Mouse (Mus musculus) intestine, embryonic 14.5 days (tissue): ENCODE measurements around the gene Arhgap19. TPM values are rescaled to one million over a fixed set of nuclear protein-coding genes. Genes with fewer than 3 reads are reported as not detected.
A peak's percentile ranks its signal among the peaks of the same experiment; 100 is the strongest.

Experiments used
- ATAC-seq: fragments of 200-750 bp; cut with Nextera tagmentation; replicated peaks from 2 replicates; pipeline ENCODE4 v1.8.0; 2017; ENCODE audit warnings: low read depth, moderate number of reproducible peaks, moderate TSS enrichment, moderate library complexity; ENCODE audit not compliant: low FRiP score, low TSS enrichment
- DNase-seq: peaks from one replicate; pipeline ENCODE4 v3.0.0-alpha.2; 2018; ENCODE audit warnings: low spot score
- H3K27ac ChIP-seq: fragments of 300-500 bp; sonication (generic); 2 replicates; pipeline ENCODE4 v1.5.1; 2014; ENCODE audit warnings: low read depth, mild to moderate bottlenecking, control low read depth
- H3K27me3 ChIP-seq: fragments of 300-500 bp; sonication (generic); replicated peaks from 2 replicates; pipeline ENCODE4 v1.6.1; 2014; ENCODE audit warnings: low read length, control low read depth; ENCODE audit not compliant: control insufficient read depth, insufficient read depth
- H3K36me3 ChIP-seq: fragments of 300-500 bp; sonication (generic); 2 replicates; pipeline ENCODE4 v1.6.1; 2014; ENCODE audit warnings: low read length, control low read depth; ENCODE audit not compliant: control insufficient read depth, insufficient read depth
- H3K4me1 ChIP-seq: fragments of 300-500 bp; sonication (generic); replicated peaks from 2 replicates; pipeline ENCODE4 v1.6.1; 2014; ENCODE audit warnings: low read length, control low read depth, mixed read lengths; ENCODE audit not compliant: control insufficient read depth, insufficient read depth
- H3K4me2 ChIP-seq: fragments of 300-500 bp; sonication (generic); 2 replicates; pipeline ENCODE4 v1.6.1; 2014; ENCODE audit warnings: low read length
- H3K4me3 ChIP-seq: fragments of 300-500 bp; sonication (generic); 2 replicates; pipeline ENCODE4 v1.5.1; 2014; ENCODE audit warnings: low read depth, low read length, control low read depth, mixed read lengths
- H3K9ac ChIP-seq: fragments of 300-500 bp; sonication (generic); 2 replicates; pipeline ENCODE4 v1.6.1; 2014; ENCODE audit warnings: mild to moderate bottlenecking, low read length
- H3K9me3 ChIP-seq: fragments of 300-500 bp; sonication (generic); 2 replicates; pipeline ENCODE4 v1.6.1; 2016; ENCODE audit warnings: low read length, control low read depth; ENCODE audit not compliant: control insufficient read depth
- WGBS: fragments of 180-500 bp; shearing (Covaris S2); extraction: QIAGEN DNeasy Blood & Tissue Kit; methylation state at CpG from one replicate; pipeline ENCODE4 v1.1.7; 2014; 5-methylcytosine and 5-hydroxymethylcytosine counted together
- polyA plus RNA-seq: library from polyadenylated mRNA; unstranded; fragments of >200 nt; fragmentation: Nextera tagmentation; extraction: Ambion mirVana; gene quantifications from 2 replicates; pipeline ENCODE4 v1.2.1, GENCODE M21; 2014

The Arhgap19 gene
- polyA plus RNA-seq, 1 experiment from 2014 or later = 25.5 TPM

- H3K27me3 ChIP-seq = no peaks in the 10 kb centered on the region
- no peak for ATAC-seq
- H3K36me3 ChIP-seq = no peaks in the 10 kb centered on the region
- no peaks in the 10 kb centered on the region for H3K9me3 ChIP-seq
- H3K9ac ChIP-seq = no peak overlapping the region
- DNase-seq = no peak
- no peaks in the 10 kb centered on the region for H3K4me1 ChIP-seq
- WGBS = 78% methylated on average over 11 of the region's 11 CpGs
- H3K27ac ChIP-seq = no peak overlapping the region
- no peak overlapping the region for H3K4me3 ChIP-seq
- no peak overlapping the region for H3K4me2 ChIP-seq
These were observed 49.9 kb downstream of the Arhgap19 start for GRCm38 (mm10) chr19:41751906-41752305.

- Histone ChIP-seq H3K9ac (no peak overlapping the region), H3K27me3 (peaks cover 26% of the 10 kb centered on the region), H3K9me3 (no peaks in the 10 kb centered on the region), H3K4me1 (peaks cover 10% of the 10 kb centered on the region), H3K4me2 (no peak overlapping the region), H3K4me3 (no peak overlapping the region), H3K36me3 (no peaks in the 10 kb centered on the region), H3K27ac (no peak overlapping the region)
- no peak for DNase-seq
- ATAC-seq = no peak
- WGBS = 86% methylated on average over 14 of the region's 14 CpGs
These were observed 54.4 kb downstream of the Arhgap19 start for GRCm38 (mm10) chr19:41747436-41747835.

GRCm38 (mm10) chr19:41745941-41746557 lies 55.8 kb downstream of the Arhgap19 start:
- WGBS = 55% methylated on average over 15 of the region's 15 CpGs
- ATAC-seq (no peak), DNase-seq (no peak)
- peaks cover 39% of the 10 kb centered on the region for H3K27me3 ChIP-seq
- peaks cover 10% of the 10 kb centered on the region for H3K4me1 ChIP-seq
- no peak overlapping the region for H3K4me3 ChIP-seq
- no peak overlapping the region for H3K4me2 ChIP-seq
- H3K36me3 ChIP-seq = no peaks in the 10 kb centered on the region
- no peaks in the 10 kb centered on the region for H3K9me3 ChIP-seq
- no peak overlapping the region for H3K9ac ChIP-seq
- no peak overlapping the region for H3K27ac ChIP-seq

GRCm38 (mm10) chr19:41743396-41743795 lies 58.5 kb downstream of the Arhgap19 start, which contains the start of gene Slit1:
Gene Slit1, minus strand, starts transcription at chr19:41743665.
- Histone ChIP-seq H3K27ac (no peak within 1 kb of the TSS), H3K27me3 (peaks cover 62% of the 10 kb centered on the region)
- WGBS = under 1% methylated on average over 44 of the region's 44 CpGs

GRCm38 (mm10) chr19:41738896-41739295 lies 63.0 kb downstream of the Arhgap19 start:
- no peak overlapping the region for H3K27ac ChIP-seq
- peaks cover 66% of the 10 kb centered on the region for H3K27me3 ChIP-seq
- 20% methylated on average over 4 of the region's 4 CpGs for WGBS
- no peak overlapping the region for H3K9ac ChIP-seq
- peaks cover 9% of the 10 kb centered on the region for H3K4me1 ChIP-seq
- no peaks in the 10 kb centered on the region for H3K9me3 ChIP-seq
- H3K36me3 ChIP-seq = no peaks in the 10 kb centered on the region
- no peak overlapping the region for H3K4me3 ChIP-seq
- DNase-seq (no peak), ATAC-seq (no peak)
- no peak overlapping the region for H3K4me2 ChIP-seq

More at GRCm38 (mm10) chr19:41743396-41743795, 58.5 kb downstream of the Arhgap19 start, which contains the start of gene Slit1:
- DNase-seq (peak; percentile 67), ATAC-seq (0 out of 2 replicates have a peak, but pooled peaks have one; percentile 22)
- H3K4me3 ChIP-seq = peak within 1 kb of the TSS; percentile 44
- H3K4me1 ChIP-seq = peaks cover 10% of the 10 kb centered on the region
- no peaks in the 10 kb centered on the region for H3K9me3 ChIP-seq
- no peaks in the 10 kb centered on the region for H3K36me3 ChIP-seq
- H3K9ac ChIP-seq = 0 out of 2 replicates have a peak within 1 kb of the TSS, but pooled peaks have one; percentile 25
- H3K4me2 ChIP-seq = peak within 1 kb of the TSS; percentile 79

- Histone ChIP-seq H3K27ac (no peak overlapping the region), H3K27me3 (peaks cover 62% of the 10 kb centered on the region), H3K4me3 (no peak overlapping the region), H3K4me2 (no peak overlapping the region), H3K9ac (no peak overlapping the region), H3K4me1 (peaks cover 6% of the 10 kb centered on the region), H3K9me3 (no peaks in the 10 kb centered on the region), H3K36me3 (no peaks in the 10 kb centered on the region)
- WGBS = 17% methylated on average over 14 of the region's 14 CpGs
- DNase-seq (no peak), ATAC-seq (no peak)
These were observed 63.4 kb downstream of the Arhgap19 start for GRCm38 (mm10) chr19:41738429-41738805.

- no peak overlapping the region for H3K9ac ChIP-seq
- peaks cover 56% of the 10 kb centered on the region for H3K27me3 ChIP-seq
- H3K4me3 ChIP-seq = no peak overlapping the region
- no peak overlapping the region for H3K27ac ChIP-seq
- no peaks in the 10 kb centered on the region for H3K9me3 ChIP-seq
- H3K36me3 ChIP-seq = no peaks in the 10 kb centered on the region
- ATAC-seq (0 out of 2 replicates have a peak, but pooled peaks have one; percentile 12), DNase-seq (no peak)
- peaks cover under 1% of the 10 kb centered on the region; the same call in 1 of the 2 replicates for H3K4me1 ChIP-seq
- H3K4me2 ChIP-seq = no peak overlapping the region
- 6% methylated on average over 18 of the region's 18 CpGs for WGBS
These were observed 64.0 kb downstream of the Arhgap19 start for GRCm38 (mm10) chr19:41737657-41738428.

- ATAC-seq (0 out of 2 replicates have a peak, but pooled peaks have one; percentile 32), DNase-seq (no peak)
- H3K9me3 ChIP-seq = no peaks in the 10 kb centered on the region; the same call in 1 of the 2 replicates
- 14% methylated on average over 10 of the region's 10 CpGs for WGBS
- no peak overlapping the region for H3K9ac ChIP-seq
- no peak overlapping the region for H3K27ac ChIP-seq
- H3K4me2 ChIP-seq = no peak overlapping the region
- H3K4me3 ChIP-seq = no peak overlapping the region
- H3K27me3 ChIP-seq = peaks cover 29% of the 10 kb centered on the region
- H3K4me1 ChIP-seq = no peaks in the 10 kb centered on the region
- no peaks in the 10 kb centered on the region for H3K36me3 ChIP-seq
These were observed 67.2 kb downstream of the Arhgap19 start for GRCm38 (mm10) chr19:41734685-41735084.
